In the genomic region with DNA sequence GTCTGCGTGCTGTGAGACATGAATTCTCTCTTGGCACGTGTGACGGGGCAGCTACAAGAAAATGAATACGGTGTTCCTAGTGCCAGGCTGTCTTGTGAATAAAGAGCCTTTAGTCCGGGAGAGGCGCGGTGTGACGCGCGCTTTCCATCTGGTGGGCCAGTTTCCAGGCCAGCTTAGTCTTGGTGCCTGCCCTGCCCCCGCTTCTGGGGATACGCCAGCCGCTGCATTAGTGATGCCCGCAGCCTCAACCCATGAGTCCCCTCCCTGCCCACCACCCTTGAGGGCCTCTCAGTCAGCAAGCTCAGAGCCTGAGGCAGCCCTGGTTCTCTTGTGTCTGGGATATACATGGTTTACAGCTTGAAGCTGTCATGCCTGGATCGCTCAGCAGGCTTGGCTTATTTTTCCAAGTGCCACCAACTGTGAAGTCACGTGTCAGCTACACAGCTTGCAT, we compare ENCODE assay signal across 8 mouse cellular contexts. TPM values are rescaled to one million over a fixed set of nuclear protein-coding genes. Genes with fewer than 3 reads are reported as not detected.
DNase-seq lines count a peak whose midpoint lies in the region; ATAC-seq and TF ChIP-seq lines count a peak whose summit lies in the region.

No protein-coding gene starts in this region.

- no peaks in the 10 kb centered on the region for H3K36me3 ChIP-seq in hindbrain, embryonic 11.5 days (ENCODE audit: control insufficient read depth, insufficient read depth, low read length)

- H3K4me2 ChIP-seq in hindbrain, embryonic 11.5 days (replicated peaks; ENCODE audit: low read depth, low read length), result peak overlapping the region; percentile 56

- peak overlapping the region; percentile 64 for H3K27ac ChIP-seq in hindbrain, embryonic 11.5 days (ENCODE audit: low read depth, low read length)

- peaks cover 4% of the 10 kb centered on the region; the same call in 1 of the 2 replicates for H3K27me3 ChIP-seq in hindbrain, embryonic 11.5 days (ENCODE audit: control insufficient read depth, insufficient read depth, low read length)

- peak overlapping the region; percentile 40; the same call in 1 of the 2 replicates for H3K9ac ChIP-seq in hindbrain, embryonic 11.5 days (ENCODE audit: low read depth, low read length)

- peak overlapping the region; percentile 19 for H3K4me3 ChIP-seq in hindbrain, embryonic 11.5 days (ENCODE audit: low read depth, low read length)
- no peak overlapping the region for H3K4me3 ChIP-seq in lung, adult 2 months (replicated peaks; ENCODE audit: extremely low read depth, low read depth, low read length)

- DNase-seq in R1 (ENCODE audit: low read depth, low spot score), result peak; percentile 59
- DNase-seq in cerebellum, postnatal 14 days, result peak; percentile 97 to 98
- peak; percentile 75 to 77 for DNase-seq in frontal cortex, postnatal 25 days (ENCODE audit: low spot score in 2 of 2)
- peak; percentile 79 for DNase-seq in hindbrain, embryonic 11.5 days (ENCODE audit: low spot score)
- peak; percentile 95 for DNase-seq in layer of hippocampus, adult 9-11 months
- DNase-seq in lung, adult 2 months, result peak; percentile 22
- peak; percentile 86 for DNase-seq in retina, embryonic 14.5 days (ENCODE audit: low spot score)
- no peak for DNase-seq in c-Kit-positive CD71-positive TER-119-positive erythroid progenitor cells, embryonic 14.5 days (ENCODE audit: low spot score)

- 4% methylated on average over 16 of the region's 16 CpGs for WGBS in hindbrain, embryonic 11.5 days
- WGBS in lung, adult 2 months, result 9% methylated on average over 16 of the region's 16 CpGs

- no peaks in the 10 kb centered on the region; the same call in 1 of the 2 replicates for H3K9me3 ChIP-seq in hindbrain, embryonic 11.5 days (ENCODE audit: control insufficient read depth, low read length)

- TF ChIP-seq CTCF in lung, adult 2 months (IDR thresholded peaks at IDR 0.05; ENCODE audit: insufficient read depth, low read length), result no peak

- TF ChIP-seq POLR2A in lung, adult 2 months (IDR thresholded peaks at IDR 0.05; ENCODE audit: borderline replicate concordance, extremely low read depth, low read depth, low read length), result no peak

- H3K4me1 ChIP-seq in hindbrain, embryonic 11.5 days (replicated peaks; ENCODE audit: control insufficient read depth, insufficient read depth, low read length), result peaks cover 3% of the 10 kb centered on the region; the same call in 1 of the 2 replicates
- H3K4me1 ChIP-seq in lung, adult 2 months (ENCODE audit: control insufficient read depth, insufficient read depth, low read length), result peaks cover 5% of the 10 kb centered on the region; the same call in 1 of the 2 replicates

- peak; percentile 75 for ATAC-seq in hindbrain, embryonic 11.5 days (ENCODE audit: low FRiP score)

RNA-seq across cellular contexts. Expression of gene Fam120a, which starts 48.5 kb away (rescaled TPM):
- polyA plus RNA-seq in hindbrain, embryonic 11.5 days (2014; fragmentation: Nextera tagmentation; extraction: Ambion mirVana), result 18.7 and 24.9 TPM in 2 replicates
- polyA plus RNA-seq in lung, adult 2 months (2012; rRNA removed), result 58.5 and 64.0 TPM in 2 replicates
